Mouse (Mus musculus) C2C12 (cell line): Measurements from ENCODE around the gene Tmem258. TPM values are rescaled to one million over a fixed set of nuclear protein-coding genes. Genes with fewer than 3 reads are reported as not detected.

Experiments
- H3K27me3 ChIP-seq: one replicate; pipeline ENCODE4 v1.6.1; 2011; ENCODE audit not compliant: control insufficient read depth, insufficient read depth, insufficient read length
- H3K36me3 ChIP-seq: one replicate; pipeline ENCODE4 v1.6.1; 2011; ENCODE audit not compliant: control insufficient read depth, insufficient read depth
- H3K4me3 ChIP-seq: one replicate; pipeline ENCODE4 v1.5.1; 2011; ENCODE audit warnings: mild to moderate bottlenecking, control low read depth; ENCODE audit not compliant: poor library complexity, insufficient read depth, severe bottlenecking
- H3K79me2 ChIP-seq: one replicate; pipeline ENCODE4 v1.6.1; 2011; ENCODE audit not compliant: control insufficient read depth, insufficient read depth
- H3K79me3 ChIP-seq: one replicate; pipeline ENCODE4 v1.6.1; 2011; ENCODE audit warnings: low read depth, control low read depth
- H3ac ChIP-seq: one replicate; pipeline ENCODE3; 2011; ENCODE audit warnings: low read depth; ENCODE audit not compliant: control insufficient read depth, insufficient read length
- CEBPB ChIP-seq: IDR thresholded peaks from one replicate; pipeline ENCODE4 v1.6.1; 2011; ENCODE audit warnings: low read depth, mild to moderate bottlenecking, control low read depth, moderate library complexity
- CTCF ChIP-seq: IDR thresholded peaks from one replicate; pipeline ENCODE4 v1.5.1; 2011; ENCODE audit not compliant: control insufficient read depth, insufficient read depth, insufficient read length
- FOSL1 ChIP-seq: IDR thresholded peaks from one replicate; pipeline ENCODE4 v1.8.0; 2011; ENCODE audit warnings: mild to moderate bottlenecking, low read length; ENCODE audit not compliant: poor library complexity, insufficient read depth, severe bottlenecking
- MAX ChIP-seq: IDR thresholded peaks from one replicate; pipeline ENCODE4 v1.6.1; 2011; ENCODE audit warnings: mild to moderate bottlenecking, control low read depth
- MYOD1 ChIP-seq: IDR thresholded peaks from one replicate; pipeline ENCODE4 v1.6.1; 2011; ENCODE audit warnings: low read depth; ENCODE audit not compliant: control insufficient read depth, insufficient read length
- MYOG ChIP-seq: IDR thresholded peaks from one replicate; pipeline ENCODE4 v1.6.1; 2011; ENCODE audit not compliant: control insufficient read depth, insufficient read length; ENCODE audit errors: extremely low read depth
- USF1 ChIP-seq: IDR thresholded peaks from one replicate; pipeline ENCODE4 v1.6.1; 2011; ENCODE audit warnings: low read depth, mild to moderate bottlenecking, control low read depth, moderate library complexity
- polyA plus RNA-seq: library from polyadenylated mRNA; unstranded; fragments of >200 nt; fragmentation: generic; extraction: Trizol; gene quantifications from one replicate; pipeline ENCODE4 v1.2.1, GENCODE M21; 2012; ENCODE audit warnings: missing spikeins

The Tmem258 gene
- polyA plus RNA-seq, 1 experiment = 339 TPM

GRCm38 (mm10) chr19:10225767-10226166, 22.0 kb downstream of the Tmem258 start:
- no peak overlapping the region for H3ac ChIP-seq
- TF ChIP-seq MYOD1 = no peak

GRCm38 (mm10) chr19:10231016-10231415, 27.2 kb downstream of the Tmem258 start:
- Histone ChIP-seq H3ac (no peak overlapping the region), H3K4me3 (no peak overlapping the region), H3K79me3 (no peaks in the 10 kb centered on the region), H3K79me2 (no peaks in the 10 kb centered on the region), H3K36me3 (no peaks in the 10 kb centered on the region), H3K27me3 (peaks cover 83% of the 10 kb centered on the region)
- no peak for TF ChIP-seq MAX
- no peak for TF ChIP-seq CEBPB

More at GRCm38 (mm10) chr19:10225767-10226166, 22.0 kb downstream of the Tmem258 start:
- Histone ChIP-seq H3K27me3 (peaks cover 66% of the 10 kb centered on the region), H3K36me3 (no peaks in the 10 kb centered on the region), H3K4me3 (no peak overlapping the region), H3K79me2 (no peaks in the 10 kb centered on the region), H3K79me3 (no peaks in the 10 kb centered on the region)

GRCm38 (mm10) chr19:10231871-10232270, 28.1 kb downstream of the Tmem258 start:
- TF ChIP-seq CEBPB = no peak
- TF ChIP-seq MYOD1 = no peak
- no peak for TF ChIP-seq MAX
- no peak for TF ChIP-seq MYOG
- TF ChIP-seq USF1 = no peak
- no peak for TF ChIP-seq FOSL1
- TF ChIP-seq CTCF = no peak
- no peaks in the 10 kb centered on the region for H3K79me3 ChIP-seq
- H3K79me2 ChIP-seq = no peaks in the 10 kb centered on the region
- peaks cover 80% of the 10 kb centered on the region for H3K27me3 ChIP-seq
- no peak overlapping the region for H3K4me3 ChIP-seq
- H3K36me3 ChIP-seq = no peaks in the 10 kb centered on the region
- H3ac ChIP-seq = no peak overlapping the region

- Histone ChIP-seq H3ac (no peak overlapping the region), H3K4me3 (no peak overlapping the region), H3K27me3 (peaks cover 74% of the 10 kb centered on the region), H3K79me2 (no peaks in the 10 kb centered on the region), H3K36me3 (no peaks in the 10 kb centered on the region), H3K79me3 (no peaks in the 10 kb centered on the region)
- no peak for TF ChIP-seq MYOD1
- no peak for TF ChIP-seq FOSL1
- no peak for TF ChIP-seq CTCF
- no peak for TF ChIP-seq USF1
- TF ChIP-seq MAX = no peak
- no peak for TF ChIP-seq CEBPB
- TF ChIP-seq MYOG = no peak
Measured at GRCm38 (mm10) chr19:10232327-10233017, 28.7 kb downstream of the Tmem258 start.

GRCm38 (mm10) chr19:10235784-10236565, 32.2 kb downstream of the Tmem258 start:
- Histone ChIP-seq H3ac (no peak overlapping the region), H3K79me3 (no peaks in the 10 kb centered on the region), H3K79me2 (no peaks in the 10 kb centered on the region), H3K36me3 (no peaks in the 10 kb centered on the region), H3K4me3 (no peak overlapping the region), H3K27me3 (peaks cover 45% of the 10 kb centered on the region)
- no peak for TF ChIP-seq FOSL1
- TF ChIP-seq MYOD1 = no peak
- no peak for TF ChIP-seq MAX
- TF ChIP-seq USF1 = no peak
- no peak for TF ChIP-seq MYOG
- TF ChIP-seq CEBPB = no peak
- no peak for TF ChIP-seq CTCF

- Histone ChIP-seq H3K36me3 (no peaks in the 10 kb centered on the region), H3K27me3 (peaks cover 20% of the 10 kb centered on the region), H3K4me3 (no peak overlapping the region), H3ac (no peak overlapping the region), H3K79me3 (no peaks in the 10 kb centered on the region), H3K79me2 (no peaks in the 10 kb centered on the region)
- TF ChIP-seq MAX = no peak
- TF ChIP-seq MYOG = no peak
- no peak for TF ChIP-seq CTCF
- TF ChIP-seq FOSL1 = no peak
- no peak for TF ChIP-seq CEBPB
- TF ChIP-seq USF1 = no peak
- no peak for TF ChIP-seq MYOD1
Measured at GRCm38 (mm10) chr19:10238477-10238876, 34.7 kb downstream of the Tmem258 start.
